Mouse (Mus musculus): ENCODE measurements around the gene Ccdc124.

Gene Ccdc124

GRCm38 (mm10) chr8:70820101-70820935 lies 53.4 kb downstream of the Ccdc124 start:
- DNase-seq, result peak in 1 of 2 experiments; percentile 35
